Mouse (Mus musculus) gonadal fat pad, adult 2 months (tissue): ENCODE data around the gene Olfr1198. TPM values are rescaled to one million over a fixed set of nuclear protein-coding genes. Genes with fewer than 3 reads are reported as not detected.

Source experiments
- DNase-seq: peaks from one replicate; pipeline ENCODE4 v3.0.0-alpha.2; 2012; ENCODE audit warnings: low read depth
- polyA plus RNA-seq: library from polyadenylated mRNA; depleted of rRNA; stranded (reverse); fragments of >200 nt; gene quantifications from 2 replicates; pipeline ENCODE4 v1.2.3, GENCODE M21; 2012; rRNA removed

Olfr1198 gene
- not detected in 2 replicates for polyA plus RNA-seq

- no peak for DNase-seq
Measured at GRCm38 (mm10) chr2:88751270-88751669, at the start of gene Olfr1198. Gene Olfr1198, minus strand, starts transcription at chr2:88751370.

- DNase-seq: no peak
Measured at GRCm38 (mm10) chr2:88792736-88793135, 41.6 kb upstream of the Olfr1198 start, which contains the start of gene Olfr1201. Gene Olfr1201, plus strand, starts transcription at chr2:88793036.

- no peak for DNase-seq
Measured at GRCm38 (mm10) chr2:88770388-88770787, 19.2 kb upstream of the Olfr1198 start, which contains the start of gene Olfr1200. Gene Olfr1200, minus strand, starts transcription at chr2:88770488.

- no peak for DNase-seq
Measured at GRCm38 (mm10) chr2:88760369-88760768, 9.2 kb upstream of the Olfr1198 start, which contains the start of gene Olfr1199. Gene Olfr1199, minus strand, starts transcription at chr2:88760469.

- no peak for DNase-seq
Measured at GRCm38 (mm10) chr2:88743379-88743778, 7.8 kb downstream of the Olfr1198 start.

GRCm38 (mm10) chr2:88732266-88732665, 18.9 kb downstream of the Olfr1198 start, which contains the start of gene Olfr1197:
Gene Olfr1197, minus strand, starts transcription at chr2:88732366.
- DNase-seq: no peak

GRCm38 (mm10) chr2:88704497-88704896, 46.7 kb downstream of the Olfr1198 start, which contains the start of gene Olfr1196:
Gene Olfr1196, minus strand, starts transcription at chr2:88704597.
- no peak for DNase-seq

Other genes with a start within 250 kb of the Olfr1198 start
- gene Olfr1186, start 232.8 kb downstream of the Olfr1198 start, polyA plus RNA-seq: not detected in 2 replicates
- not detected in 2 replicates for gene Olfr1188, start 194.4 kb downstream of the Olfr1198 start, polyA plus RNA-seq
- not detected in 2 replicates for gene Olfr1189, start 164.9 kb downstream of the Olfr1198 start, polyA plus RNA-seq
- not detected in 2 replicates for gene Olfr1191-ps1, start 110.8 kb downstream of the Olfr1198 start, polyA plus RNA-seq
- gene Olfr1192-ps1, start 102.9 kb downstream of the Olfr1198 start, polyA plus RNA-seq: not detected in 2 replicates
- gene Olfr1193, start 75.7 kb downstream of the Olfr1198 start, polyA plus RNA-seq: not detected in 2 replicates
- gene Olfr1195, start 62.2 kb downstream of the Olfr1198 start, polyA plus RNA-seq: not detected in 2 replicates
- gene Olfr1196, start 46.8 kb downstream of the Olfr1198 start, polyA plus RNA-seq: not detected in 2 replicates
- not detected in 2 replicates for gene Olfr1197, start 19.0 kb downstream of the Olfr1198 start, polyA plus RNA-seq
- not detected in 2 replicates for gene Olfr1199, start 9.1 kb upstream of the Olfr1198 start, polyA plus RNA-seq
- gene Olfr1200, start 19.1 kb upstream of the Olfr1198 start, polyA plus RNA-seq: not detected in 2 replicates
- not detected in 2 replicates for gene Olfr1201, start 41.7 kb upstream of the Olfr1198 start, polyA plus RNA-seq
- gene Olfr1202, start 63.1 kb upstream of the Olfr1198 start, polyA plus RNA-seq: not detected in 2 replicates
- not detected in 2 replicates for gene Olfr1205, start 78.4 kb upstream of the Olfr1198 start, polyA plus RNA-seq
- not detected in 2 replicates for gene Olfr1204, start 97.9 kb upstream of the Olfr1198 start, polyA plus RNA-seq
- gene Olfr1206, start 111.9 kb upstream of the Olfr1198 start, polyA plus RNA-seq: not detected in 2 replicates
- not detected in 2 replicates for gene Olfr1208, start 150.9 kb upstream of the Olfr1198 start, polyA plus RNA-seq
- gene Olfr1209, start 163.8 kb upstream of the Olfr1198 start, polyA plus RNA-seq: not detected in 2 replicates
- not detected in 2 replicates for gene Olfr1211, start 186.7 kb upstream of the Olfr1198 start, polyA plus RNA-seq
- not detected in 2 replicates for gene Olfr1212, start 202.6 kb upstream of the Olfr1198 start, polyA plus RNA-seq
- not detected in 2 replicates for gene Gm13762, start 228.9 kb upstream of the Olfr1198 start, polyA plus RNA-seq
- gene Olfr1214, start 241.3 kb upstream of the Olfr1198 start, polyA plus RNA-seq: not detected in 2 replicates